In genomic region chr11:87662407-87662806, GRCm38 (mm10) we compare ENCODE assay signal across 8 mouse cellular contexts. TPM values are rescaled to one million over a fixed set of nuclear protein-coding genes. Genes with fewer than 3 reads are reported as not detected.
DNase-seq lines count a peak whose midpoint lies in the region; ATAC-seq lines count a peak whose summit lies in the region.

TSS of gene Rnf43 (plus strand) at chr11:87662722.

- intact Hi-C loops in gastrocnemius, postnatal 14 days (cut with DNase I; ENCODE audit: low total_unique reads), result loop anchor here (5.0 kb wide), 1 partner anchor 110 kb away; no protein-coding TSS in a partner anchor
- intact Hi-C loops in left cerebral cortex, postnatal 10 days (cut with DNase I), result loop anchor here (2.0 to 5.0 kb wide), 3 partner anchors 75 to 155 kb away; partner anchors contain the start of gene Supt4a

- peak; percentile 90 to 97 for DNase-seq in adrenal gland, adult (ENCODE audit: inconsistent age in 2 of 2, low spot score in 1 of 2)
- peak; percentile 94 for DNase-seq in embryo, embryonic 10.5 days (ENCODE audit: low spot score)
- DNase-seq in gastrocnemius, postnatal 14 days, result peak; percentile 59
- DNase-seq in left cerebral cortex, postnatal 10 days (ENCODE audit: extremely low spot score in 1 of 2, low spot score in 2 of 2), result peak; percentile 72 to 83
- peak; percentile 78 for DNase-seq in right cerebral cortex, postnatal 25 days
- DNase-seq in urinary bladder, postnatal 4 days (ENCODE audit: low spot score in 2 of 2), result peak; percentile 74 to 83

- ATAC-seq in inflammation-experienced regulatory T-cells, adult 6 months, result peak; percentile 99
- peak; percentile 94 for ATAC-seq in megakaryocyte-erythroid progenitor cell, adult 5-6 weeks (replicated peaks; ENCODE audit: low FRiP score, low TSS enrichment, poor library complexity, severe bottlenecking)

RNA-seq across cellular contexts. Expression of gene Rnf43, which starts in this region (rescaled TPM):
- under 1 TPM; 0.09 to 0.16 TPM for total RNA-seq in gastrocnemius, postnatal 14 days (2021)
- 10 to 100 TPM; 35.2 to 53.0 (median 47.2) TPM for polyA plus RNA-seq in inflammation-experienced regulatory T-cells, adult 6 months (2017; shearing (Covaris generic))
- 1 to 10 TPM; 2.3 to 3.2 TPM for total RNA-seq in left cerebral cortex, postnatal 10 days (2021)
- total RNA-seq in megakaryocyte-erythroid progenitor cell, adult 5-6 weeks (2014; fragmentation: Nextera tagmentation), result 4.2 and 7.0 TPM in 2 replicates
- total RNA-seq in megakaryocyte-erythroid progenitor cell, adult 5-6 weeks (2017), result 1.4 and 3.1 TPM in 2 replicates

Comparison
In these comparisons a context has a peak if more than half of its experiments do, and no peak if none do; other contexts are left out.
1. Peak in every context shown above with its lines: DNase-seq and ATAC-seq.
2. Peak in DNase-seq in gastrocnemius, postnatal 14 days; RNA of the gene not detected or under 1 TPM.